Mouse (Mus musculus): ENCODE measurements around the gene Gm20903. TPM values are rescaled to one million over a fixed set of nuclear protein-coding genes. Genes with fewer than 3 reads are reported as not detected.
"Not testable (repeated sequence)": the region's sequence is repeated elsewhere in the genome, so short reads cannot be mapped to it uniquely, and the experiment has no call there.

Gene Gm20903
- total RNA-seq (2021): not detected
- long read RNA-seq, experiment 1: 0 reads
- long read RNA-seq, experiment 2: 0 reads

DNA sequence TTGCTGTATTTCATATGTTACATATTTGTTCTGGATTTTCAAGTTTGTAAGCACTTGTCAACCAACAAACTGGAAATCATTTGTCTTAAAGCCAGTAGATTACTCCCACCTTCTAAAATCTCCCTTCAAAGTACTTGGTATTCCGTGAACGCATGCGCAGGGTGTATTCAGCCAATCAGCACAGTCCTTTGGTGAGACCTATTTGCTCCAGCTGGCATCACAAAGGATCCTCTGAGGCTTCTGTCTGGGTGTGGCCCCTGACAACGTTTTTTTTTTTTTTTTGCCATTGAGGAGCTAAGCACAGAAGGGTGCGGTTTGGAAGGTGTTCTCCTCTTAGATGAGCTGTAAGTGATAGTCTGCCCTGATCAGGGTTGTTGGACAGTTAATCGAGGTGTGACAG lies at the start of gene Gm20903:
Gene Gm20903, plus strand, starts transcription at position 301 of the 400 bp plus-strand sequence.
- H3K27ac ChIP-seq; DNase-seq; H3K4me3 ChIP-seq; intact Hi-C loops (cut with DNase I): not testable (repeated sequence)

All from gastrocnemius, adult 2 months (tissue).